Mouse (Mus musculus) thymus, postnatal 4 days (tissue): ENCODE measurements around the gene Prl2b1.

Experiments used
- DNase-seq: peaks from one replicate; pipeline ENCODE4 v3.0.0; 2021

Gene Prl2b1

GRCm38 (mm10) chr13:27390746-27391145 is at the start of gene Prl2b1:
Prl2b1 (minus strand) TSS chr13:27390846.
- no peak for DNase-seq

- DNase-seq, result no peak
Measured at GRCm38 (mm10) chr13:27438588-27438987, 47.9 kb upstream of the Prl2b1 start, which contains the start of gene Prl8a6. Prl8a6 (minus strand) TSS chr13:27438688.

- DNase-seq, result no peak
Measured at GRCm38 (mm10) chr13:27433159-27433558, 42.5 kb upstream of the Prl2b1 start.

GRCm38 (mm10) chr13:27413640-27414039 is 23.0 kb upstream of the Prl2b1 start:
- DNase-seq, result no peak

- DNase-seq, result no peak
Measured at GRCm38 (mm10) chr13:27399061-27399724, 8.5 kb upstream of the Prl2b1 start.

- no peak for DNase-seq
Measured at GRCm38 (mm10) chr13:27345373-27345772, 45.3 kb downstream of the Prl2b1 start, which contains the start of gene Prl8a2. Prl8a2 (plus strand) TSS chr13:27345673.

GRCm38 (mm10) chr13:27342733-27343275 is 47.8 kb downstream of the Prl2b1 start:
- DNase-seq, result no peak

- no peak for DNase-seq
Measured at GRCm38 (mm10) chr13:27334989-27335388, 55.7 kb downstream of the Prl2b1 start.
